Mouse (Mus musculus) embryonic stem cell, embryonic (primary cell): Measurements from ENCODE around the gene Igdcc4.

Experiments used
- CTCF ChIA-PET, 4 experiments: fragments of 300-600 bp in 2 of 4; fragments of 350-600 bp in 2 of 4; sonication (Branson Sonifier 250); formaldehyde crosslinking; loops; one replicate each; lab custom pipeline; 2022; ENCODE audit warnings: inconsistent platforms in 2 of 4; lab: Charles Lee
- POLR2A ChIA-PET, 4 experiments: fragments of 300-600 bp in 2 of 4; fragments of 350-600 bp in 2 of 4; sonication (Branson Sonifier 250); formaldehyde crosslinking; loops; one replicate each; lab custom pipeline; 2022; ENCODE audit warnings: antibody characterized with exemption in 4 of 4, inconsistent platforms in 1 of 4; lab: Charles Lee

The Igdcc4 gene

DNA sequence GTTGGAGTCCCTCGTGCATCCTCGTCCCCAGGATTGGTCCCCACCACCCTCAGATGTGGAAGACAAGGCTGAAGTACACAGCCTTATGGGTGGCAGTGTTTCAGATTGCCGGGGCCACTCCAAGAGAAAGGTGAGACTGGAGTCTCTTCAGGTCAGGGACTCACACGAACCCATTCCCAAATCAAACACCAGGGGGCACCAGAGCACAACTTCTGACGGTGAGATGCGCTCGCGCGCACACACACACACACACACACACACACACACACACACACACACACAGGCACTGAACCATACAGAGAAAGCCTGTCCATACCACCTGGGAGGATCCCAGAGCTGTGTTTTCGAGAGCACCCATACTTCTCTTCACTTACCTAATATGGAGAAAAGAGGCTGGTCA is 32.5 kb downstream of the Igdcc4 start:
- ChIA-PET POLR2A (interaction anchor here (0.6 to 12.7 kb wide), 18 partner anchors 11 to 68 kb away, joined by 3 to 162 read pairs (median 4); partner anchors contain the start of gene Parp16 (in 2 of the 4)), CTCF (interaction anchor here (0.6 to 3.3 kb wide), 29 partner anchors 10 to 1406 kb away, joined by 3 to 22 read pairs (median 4); no protein-coding TSS in a partner anchor)

DNA sequence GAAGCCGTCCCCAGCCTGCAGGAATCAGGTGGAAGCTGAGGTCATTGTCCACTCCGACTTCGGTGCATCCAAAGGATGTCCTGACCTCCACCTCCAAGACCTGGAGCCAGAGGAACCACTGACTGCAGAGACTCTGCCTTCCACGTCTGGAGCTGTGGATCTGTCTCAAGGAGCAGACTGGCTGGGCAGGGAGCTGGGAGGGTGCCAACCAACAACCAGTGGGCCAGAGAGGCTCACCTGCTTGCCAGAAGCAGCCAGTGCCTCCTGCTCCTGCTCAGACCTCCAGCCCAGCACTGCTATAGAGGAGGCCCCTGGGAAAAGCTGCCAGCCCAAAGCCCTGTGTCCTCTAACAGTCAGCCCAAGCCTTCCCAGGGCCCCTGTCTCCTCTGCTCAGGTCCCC is 33.8 kb downstream of the Igdcc4 start:
- ChIA-PET CTCF (interaction anchor here in 3 of 4 experiments (0.5 to 3.3 kb wide), 10 partner anchors 13 to 80 kb away, joined by 3 to 17 read pairs (median 7); no protein-coding TSS in a partner anchor), POLR2A (interaction anchor here in 3 of 4 experiments (0.6 to 12.7 kb wide), 9 partner anchors 17 to 127 kb away, joined by 3 to 162 read pairs (median 4); partner anchors contain the start of gene Parp16 (in 2 of the 3))

DNA sequence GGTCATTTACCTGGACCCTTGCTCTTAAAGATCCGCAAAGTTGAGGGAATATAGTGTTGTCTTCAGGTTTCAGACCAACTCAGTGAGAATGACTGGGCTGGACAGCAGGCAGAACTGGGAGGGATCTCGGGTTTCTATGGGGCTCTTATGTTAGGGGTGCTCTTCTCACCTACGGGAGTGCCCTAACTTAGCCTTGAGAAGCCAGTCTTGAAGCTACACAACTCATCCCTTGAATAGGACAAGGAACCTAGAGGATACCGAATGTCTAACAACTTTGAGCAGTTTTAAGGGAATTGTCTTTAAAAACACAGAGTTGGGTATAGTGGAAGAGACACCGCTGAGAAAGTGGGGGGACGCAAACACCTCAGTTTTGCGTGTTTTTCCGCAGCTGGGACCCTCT is 39.2 kb downstream of the Igdcc4 start:
- POLR2A ChIA-PET, result interaction anchor here in 3 of 4 experiments (0.6 to 3.7 kb wide), 23 partner anchors 12 to 920 kb away, joined by 3 to 42 read pairs (median 4); partner anchors contain the start of genes Parp16 (in 2 of the 3) and Hacd3 (in 1 of the 3)
- CTCF ChIA-PET, result interaction anchor here in 3 of 4 experiments (0.6 to 3.0 kb wide), 5 partner anchors 12 to 107 kb away, joined by 3 to 28 read pairs (median 4); no protein-coding TSS in a partner anchor

DNA sequence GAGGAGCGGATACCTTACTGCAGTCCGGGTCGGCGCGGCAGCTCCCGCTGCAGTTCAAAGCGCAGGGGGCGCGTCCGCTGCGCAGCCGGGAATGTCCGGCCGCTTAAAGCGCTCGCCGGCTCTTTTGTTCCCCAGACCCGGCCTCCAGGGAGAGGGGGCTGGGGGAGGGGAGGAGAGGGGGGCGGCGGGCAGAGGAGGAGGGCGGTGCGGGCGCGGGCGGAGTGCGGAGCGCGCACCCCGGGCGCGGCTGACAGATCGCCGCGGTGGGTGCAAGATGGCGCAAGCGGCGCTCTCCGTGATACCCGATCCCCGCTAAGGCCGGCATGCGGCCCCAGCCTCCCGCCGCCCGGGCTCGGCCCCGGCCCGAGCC is 39.6 kb downstream of the Igdcc4 start, which contains the start of gene Igdcc3:
Gene Igdcc3 (plus strand): TSS at position 254 of the 370 bp plus-strand sequence.
- ChIA-PET POLR2A (interaction anchor here in 3 of 4 experiments (0.6 to 3.7 kb wide), 23 partner anchors 12 to 920 kb away, joined by 3 to 42 read pairs (median 4); partner anchors contain the start of genes Parp16 (in 2 of the 3) and Hacd3 (in 1 of the 3)), CTCF (interaction anchor here in 3 of 4 experiments (0.6 to 3.0 kb wide), 5 partner anchors 13 to 107 kb away, joined by 3 to 28 read pairs (median 4); no protein-coding TSS in a partner anchor)

- ChIA-PET CTCF (interaction anchor here in 2 of 4 experiments (1.2 to 3.0 kb wide), 6 partner anchors 11 to 27 kb away, joined by 3 to 28 read pairs (median 4); no protein-coding TSS in a partner anchor), POLR2A (interaction anchor here (0.7 to 3.7 kb wide), 44 partner anchors 8 to 921 kb away, joined by 3 to 42 read pairs (median 3); partner anchors contain the start of genes Hacd3 (in 2 of the 4), Parp16 (in 2 of the 4), Dennd4a (in 1 of the 4) and Mtfmt (in 1 of the 4))
These were observed 40.2 kb downstream of the Igdcc4 start for GRCm38 (mm10) chr9:65141306-65141975.

- ChIA-PET POLR2A (interaction anchor here (0.7 to 3.7 kb wide), 39 partner anchors 9 to 330 kb away, joined by 3 to 42 read pairs (median 3); partner anchors contain the start of genes Hacd3 (in 2 of the 4), Parp16 (in 2 of the 4), Dennd4a (in 1 of the 4) and Mtfmt (in 1 of the 4)), CTCF (interaction anchor here in 3 of 4 experiments (0.5 to 3.0 kb wide), 7 partner anchors 11 to 27 kb away, joined by 3 to 28 read pairs (median 3); no protein-coding TSS in a partner anchor)
These were observed 40.7 kb downstream of the Igdcc4 start for GRCm38 (mm10) chr9:65141976-65142318.

DNA sequence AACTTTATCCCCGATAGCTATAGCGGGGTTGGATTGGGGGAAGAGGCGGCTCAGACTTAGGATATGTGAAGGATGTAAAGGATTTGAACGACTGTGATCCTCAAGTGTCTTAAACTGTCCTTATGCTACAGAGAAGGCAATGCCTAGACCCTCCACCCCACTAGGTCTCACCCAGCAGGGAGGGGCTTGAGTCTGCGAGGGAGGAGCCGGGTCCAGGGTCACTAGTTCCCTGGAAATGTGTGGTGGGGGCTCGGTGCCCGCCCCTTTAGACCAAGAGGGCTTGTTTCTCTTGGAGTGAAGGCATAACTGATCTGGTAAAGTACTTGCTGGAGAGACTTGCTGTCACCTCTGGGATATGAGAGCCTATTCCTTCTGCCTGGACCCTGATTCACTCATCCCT is 41.1 kb downstream of the Igdcc4 start:
- POLR2A ChIA-PET, result interaction anchor here (0.7 to 3.7 kb wide), 36 partner anchors 8 to 331 kb away, joined by 3 to 42 read pairs (median 3); partner anchors contain the start of genes Hacd3 (in 2 of the 4), Parp16 (in 2 of the 4) and Dennd4a (in 1 of the 4)
- CTCF ChIA-PET, result interaction anchor here in 3 of 4 experiments (0.5 to 3.0 kb wide), 6 partner anchors 12 to 26 kb away, joined by 3 to 28 read pairs (median 3); no protein-coding TSS in a partner anchor

DNA sequence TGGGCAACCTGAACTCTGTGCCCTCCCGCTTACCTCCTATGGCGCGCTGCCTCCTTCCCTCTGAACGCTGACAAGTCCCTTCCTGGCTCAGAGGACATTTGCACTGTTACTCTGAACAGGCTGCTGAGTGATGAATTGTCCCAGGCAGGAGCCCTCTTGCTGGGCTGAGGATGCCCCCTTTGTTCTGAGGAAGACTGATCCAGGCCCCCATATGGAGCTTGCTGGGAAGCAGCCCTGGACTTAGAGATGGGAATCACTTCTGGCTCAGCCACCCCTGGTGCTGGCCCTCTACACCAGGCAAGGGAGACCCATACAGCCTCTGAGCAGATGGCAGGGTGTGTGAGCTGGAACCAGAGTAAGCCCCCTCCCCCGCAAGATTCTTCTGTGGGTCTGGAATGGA is 44.7 kb downstream of the Igdcc4 start:
- CTCF ChIA-PET, result no interaction called here

GRCm38 (mm10) chr9:65148507-65148906 is 47.2 kb downstream of the Igdcc4 start:
- CTCF ChIA-PET, result interaction anchor here in 1 of 4 experiments (1.4 kb wide), 1 partner anchor 16 kb away, joined by 5 read pairs; no protein-coding TSS in a partner anchor

More for the DNA sequence above, 44.7 kb downstream of the Igdcc4 start:
- POLR2A ChIA-PET, result interaction anchor here in 1 of 4 experiments (0.9 kb wide), 1 partner anchor 18 kb away, joined by 3 read pairs; no protein-coding TSS in a partner anchor

DNA sequence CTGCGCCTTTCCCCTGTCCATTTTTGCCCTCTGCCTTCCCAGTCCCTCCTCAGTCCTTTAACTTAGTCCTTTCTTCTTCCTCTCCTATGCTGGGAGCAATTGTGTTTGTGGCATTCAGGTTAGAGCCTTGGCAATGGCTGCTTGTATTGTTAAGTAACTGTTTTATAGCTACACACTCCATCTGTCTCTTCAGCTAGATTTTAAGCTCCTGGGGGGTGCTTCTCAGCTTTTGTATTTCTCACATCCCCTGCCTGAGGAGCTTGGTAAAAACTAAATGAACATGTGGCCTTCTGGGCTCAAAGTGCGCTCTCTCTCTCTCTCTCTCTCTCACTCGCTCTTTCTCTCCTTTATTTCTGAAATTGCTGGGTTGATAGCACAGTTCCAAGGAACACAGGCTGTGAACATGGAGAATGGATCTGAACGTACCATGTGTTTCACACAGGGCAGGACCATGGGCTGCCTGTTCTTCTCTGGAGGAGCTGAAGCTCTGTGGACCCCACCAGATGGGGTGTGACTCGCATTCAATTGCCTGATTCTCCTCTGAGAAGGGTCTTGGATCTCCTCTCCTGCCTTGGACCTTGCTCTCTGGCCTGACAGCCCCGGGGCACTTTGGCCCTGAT is 51.5 kb downstream of the Igdcc4 start:
- ChIA-PET POLR2A (interaction anchor here (0.5 to 3.4 kb wide), 17 partner anchors 11 to 380 kb away, joined by 3 to 15 read pairs (median 4); no protein-coding TSS in a partner anchor), CTCF (interaction anchor here (0.5 to 3.2 kb wide), 8 partner anchors 11 to 29 kb away, joined by 3 to 11 read pairs (median 5); no protein-coding TSS in a partner anchor)

More at GRCm38 (mm10) chr9:65148507-65148906, 47.2 kb downstream of the Igdcc4 start:
- POLR2A ChIA-PET, result interaction anchor here in 2 of 4 experiments (0.5 to 2.2 kb wide), 6 partner anchors 8 to 760 kb away, joined by 3 to 12 read pairs (median 4); partner anchors contain the start of genes Csnk1g1 (in 1 of the 2) and Trip4 (in 1 of the 2)

- POLR2A ChIA-PET, result interaction anchor here (0.5 to 3.4 kb wide), 18 partner anchors 11 to 379 kb away, joined by 3 to 15 read pairs (median 4); no protein-coding TSS in a partner anchor
- CTCF ChIA-PET, result interaction anchor here in 3 of 4 experiments (0.8 to 3.2 kb wide), 6 partner anchors 11 to 29 kb away, joined by 3 to 11 read pairs (median 6); no protein-coding TSS in a partner anchor
These were observed 52.0 kb downstream of the Igdcc4 start for GRCm38 (mm10) chr9:65153331-65153711.

DNA sequence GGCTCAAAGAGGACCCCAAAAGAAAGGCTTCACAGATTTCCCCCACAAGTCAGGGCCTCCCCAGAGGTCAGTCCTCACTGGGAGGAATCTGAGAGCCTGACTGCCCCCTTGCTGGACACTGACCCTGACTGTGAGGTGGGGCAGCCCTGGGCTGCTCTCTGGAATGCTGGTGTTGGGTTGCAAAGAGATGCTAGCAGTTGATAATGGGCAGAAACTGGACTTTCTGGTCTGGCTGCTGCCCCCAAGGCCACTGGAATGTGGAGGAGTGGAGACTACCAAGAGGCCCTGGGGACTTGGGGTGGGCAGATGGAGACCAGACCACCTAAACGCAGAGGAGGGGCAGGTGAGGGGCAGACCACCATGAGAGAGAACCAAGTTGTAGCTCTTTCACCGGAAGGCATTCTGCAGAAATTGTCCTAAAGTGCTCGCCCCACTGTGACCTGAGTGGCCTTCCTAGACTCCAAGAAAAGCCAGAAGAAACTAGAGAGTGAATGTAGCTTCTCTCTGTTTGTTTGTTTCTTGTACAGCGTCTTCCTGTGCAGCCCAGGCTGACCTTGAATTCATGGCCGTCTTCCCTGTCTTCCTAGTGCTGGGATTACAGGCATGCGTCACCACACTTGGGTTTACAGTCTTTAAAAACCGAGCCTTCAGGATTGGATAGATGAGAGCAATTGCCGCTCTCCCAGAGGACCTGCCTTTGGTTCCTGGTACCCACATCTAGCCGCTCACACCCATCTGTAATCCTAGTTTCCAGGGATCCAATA is 53.6 kb downstream of the Igdcc4 start:
- ChIA-PET CTCF (interaction anchor here in 3 of 4 experiments (0.6 to 3.2 kb wide), 4 partner anchors 9 to 1642 kb away, joined by 3 to 11 read pairs (median 7); partner anchors contain the start of gene Gm10647 (in 1 of the 3)), POLR2A (interaction anchor here in 1 of 4 experiments (0.6 to 1.0 kb wide), 3 partner anchors 9 to 148 kb away, joined by 3 read pairs; no protein-coding TSS in a partner anchor)

DNA sequence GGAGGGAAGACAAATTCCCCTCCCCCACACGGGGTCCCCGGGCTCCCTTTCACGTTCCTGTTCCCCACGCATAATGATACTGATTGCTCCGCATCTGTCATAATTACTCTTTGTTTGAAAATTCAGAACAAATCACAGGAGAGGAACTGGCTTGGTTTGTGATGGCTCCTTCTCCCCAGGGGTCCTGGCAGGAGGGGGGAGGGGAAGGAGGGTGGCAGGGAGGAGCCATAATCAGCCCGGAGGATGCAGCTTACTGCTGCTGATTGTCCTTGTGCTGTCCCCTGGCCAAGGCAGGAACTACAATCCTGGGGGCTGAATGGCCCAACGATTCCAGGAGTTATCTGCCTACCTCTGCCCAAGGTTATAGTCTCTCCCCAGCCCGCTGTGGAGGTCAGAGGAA is 55.3 kb downstream of the Igdcc4 start:
- CTCF ChIA-PET, result interaction anchor here in 1 of 4 experiments (1.0 kb wide), 1 partner anchor 29 kb away, joined by 5 read pairs; no protein-coding TSS in a partner anchor
- POLR2A ChIA-PET, result interaction anchor here in 3 of 4 experiments (0.7 to 1.5 kb wide), 10 partner anchors 9 to 40 kb away, joined by 3 to 7 read pairs (median 3); no protein-coding TSS in a partner anchor

DNA sequence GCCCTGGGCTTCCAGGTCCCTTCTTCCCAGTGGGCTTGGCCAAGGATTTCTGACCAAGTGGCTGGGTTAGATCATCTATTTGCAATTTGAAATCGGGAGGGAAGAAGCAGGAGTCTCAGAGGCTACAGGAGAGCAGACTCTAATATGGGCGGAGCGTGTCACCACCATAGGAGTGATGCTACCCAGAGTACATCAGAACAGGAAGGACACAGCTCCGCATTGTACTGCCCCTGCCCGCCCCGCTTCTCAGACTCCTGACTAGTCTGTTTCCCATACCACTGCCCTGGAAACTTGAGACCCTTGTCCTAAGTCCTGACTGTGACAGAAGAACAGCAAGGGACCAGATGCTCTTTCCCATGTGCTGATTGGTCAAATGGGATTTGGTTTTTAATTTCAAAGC is 56.3 kb downstream of the Igdcc4 start:
- ChIA-PET POLR2A (interaction anchor here in 1 of 4 experiments (1.0 kb wide), 1 partner anchor 420 kb away, joined by 4 read pairs; the partner anchor contains the start of gene Rab11a), CTCF (no interaction called here)

DNA sequence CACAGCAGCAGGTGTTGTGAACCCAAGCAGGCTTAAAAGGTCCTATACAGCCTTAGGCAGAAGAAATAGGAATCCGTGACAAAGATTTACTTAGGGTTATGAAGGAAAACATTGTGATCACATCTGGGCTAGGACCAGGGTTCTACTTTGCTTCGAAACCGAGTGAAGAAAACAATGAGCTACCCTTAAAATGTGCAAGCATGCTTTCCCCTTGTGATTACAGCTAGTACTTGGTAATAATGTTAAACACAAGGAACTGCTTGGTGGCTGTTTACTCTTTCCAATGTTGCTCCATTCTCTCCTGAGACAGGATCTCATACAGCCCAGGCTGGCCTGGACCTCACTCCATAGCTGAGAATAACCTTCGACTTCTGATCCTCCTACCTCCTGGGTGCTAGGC is 59.9 kb downstream of the Igdcc4 start:
- ChIA-PET CTCF (interaction anchor here in 3 of 4 experiments (0.5 to 3.9 kb wide), 7 partner anchors 18 to 152 kb away, joined by 3 to 13 read pairs (median 4); no protein-coding TSS in a partner anchor), POLR2A (interaction anchor here (0.6 to 3.4 kb wide), 17 partner anchors 11 to 257 kb away, joined by 3 to 24 read pairs (median 3); no protein-coding TSS in a partner anchor)

DNA sequence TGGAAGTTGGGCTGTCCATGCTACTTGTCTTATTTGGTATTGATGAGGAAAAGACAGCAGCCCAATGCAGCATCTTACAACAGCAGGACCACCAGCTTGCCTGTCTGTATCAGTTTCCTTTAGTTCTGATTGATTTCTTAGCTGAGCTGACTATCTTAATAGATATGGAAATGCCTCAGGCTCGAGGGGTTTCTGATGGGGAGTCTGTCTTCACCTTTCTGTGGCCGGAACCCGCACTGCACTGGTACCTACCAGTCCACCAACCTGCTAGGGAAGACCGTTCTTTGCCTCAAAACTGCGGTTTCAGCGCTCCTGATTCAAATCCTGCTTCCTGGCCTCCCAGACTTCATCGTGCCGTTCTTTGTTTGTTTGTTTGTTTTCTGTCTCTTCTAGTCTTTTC is 60.6 kb downstream of the Igdcc4 start:
- CTCF ChIA-PET, result interaction anchor here in 2 of 4 experiments (1.0 to 3.9 kb wide), 6 partner anchors 17 to 38 kb away, joined by 3 to 13 read pairs (median 4); no protein-coding TSS in a partner anchor
- POLR2A ChIA-PET, result interaction anchor here (0.6 to 3.4 kb wide), 10 partner anchors 10 to 257 kb away, joined by 3 to 24 read pairs (median 4); no protein-coding TSS in a partner anchor
